8 mouse cellular contexts compared by ENCODE assay signal in genomic region chr1:153174801-153175200, GRCm38 (mm10). TPM values are rescaled to one million over a fixed set of nuclear protein-coding genes. Genes with fewer than 3 reads are reported as not detected.
A peak's percentile ranks its signal among the peaks of the same experiment; 100 is the strongest.
DNase-seq lines count a peak whose midpoint lies in the region; ATAC-seq and TF ChIP-seq lines count a peak whose summit lies in the region.

No protein-coding gene starts in this region.

- no peaks in the 10 kb centered on the region for H3K27me3 ChIP-seq in thymus, adult 2 months (ENCODE audit: control insufficient read depth, insufficient read depth, low read length)

- TF ChIP-seq POLR2A in thymus, adult 2 months (IDR thresholded peaks at IDR 0.05; ENCODE audit: control insufficient read depth, extremely low read depth, insufficient read depth, low read length, poor library complexity) = no peak

- no peaks in the 10 kb centered on the region for H3K4me1 ChIP-seq in thymus, adult 2 months (replicated peaks; ENCODE audit: control insufficient read depth, insufficient read depth, low read length)

- TF ChIP-seq CTCF in thymus, adult 2 months (IDR thresholded peaks at IDR 0.05; ENCODE audit: borderline replicate concordance, control insufficient read depth, extremely low read depth, insufficient read depth, low read length, poor library complexity) = no peak

- no peak overlapping the region for H3K27ac ChIP-seq in thymus, adult 2 months (ENCODE audit: control insufficient read depth, insufficient read depth, low read length)

- DNase-seq in 3T3-L1 (ENCODE audit: low read depth, low spot score) (peak; percentile 68), NIH3T3 (ENCODE audit: low read depth) (peak; percentile 72)
- peak; percentile 76 to 86 for DNase-seq in cerebellum, postnatal 36 days
- peak; percentile 73 to 80 for DNase-seq in lung, postnatal 4 days
- no peak for DNase-seq in thymus, adult 2 months
- no peak for DNase-seq in layer of hippocampus, adult 9-10 months (ENCODE audit: low spot score)
- DNase-seq in spleen, adult 18-20 months = no peak

- H3K36me3 ChIP-seq in thymus, adult 2 months (ENCODE audit: control insufficient read depth, insufficient read depth, low read length) = no peaks in the 10 kb centered on the region

- ATAC-seq in hematopoietic stem cell, adult 5-6 weeks (replicated peaks in 1 of 2; ENCODE audit: insufficient read depth in 1 of 2, low FRiP score in 2 of 2, low TSS enrichment in 1 of 2, low read depth in 1 of 2, poor library complexity in 2 of 2, severe bottlenecking in 2 of 2) = peak; percentile 53 to 63; a peak in 1 of 4 replicates

- WGBS in thymus, adult 2 months = 79% methylated on average over 12 of the region's 12 CpGs

- no peak overlapping the region for H3K4me3 ChIP-seq in thymus, adult 2 months (ENCODE audit: control insufficient read depth, insufficient read depth, low read length)

RNA-seq across cellular contexts. Expression of gene Lamc2, which starts 11.4 kb away (rescaled TPM):
- not detected in 2 replicates for total RNA-seq in hematopoietic stem cell, adult 5-6 weeks (2017)
- polyA plus RNA-seq in thymus, adult 2 months (2012; rRNA removed) = 9.9 and 11.4 TPM in 2 replicates

Comparison
In these comparisons a context has a peak if more than half of its experiments do, and no peak if none do; other contexts are left out.
1. DNase-seq: peak in 3T3-L1 (single experiment), NIH3T3 (single experiment), cerebellum, postnatal 36 days (2 of 2) and lung, postnatal 4 days (2 of 2); none in thymus, adult 2 months (single experiment), layer of hippocampus, adult 9-10 months (single experiment) and spleen, adult 18-20 months (0 of 2).